Mouse (Mus musculus) E14TG2a.4 (cell line): ENCODE measurements around the gene Wdpcp.
"Not testable (repeated sequence)": the region's sequence is repeated elsewhere in the genome, so short reads cannot be mapped to it uniquely, and the experiment has no call there.

Source experiments
- H3K27me3 ChIP-seq: 2 replicates; pipeline ENCODE4 v1.6.1; 2014; ENCODE audit warnings: low read length, control low read depth; ENCODE audit not compliant: insufficient read depth
- H3K36me3 ChIP-seq: 2 replicates; pipeline ENCODE4 v1.6.1; 2014; ENCODE audit warnings: low read length, control low read depth; ENCODE audit not compliant: insufficient read depth
- H3K4me1 ChIP-seq: replicated peaks from 2 replicates; pipeline ENCODE4 v1.6.1; 2014; ENCODE audit warnings: low read depth, low read length, control low read depth
- H3K4me3 ChIP-seq: replicated peaks from 2 replicates; pipeline ENCODE4 v1.5.1; 2014; ENCODE audit warnings: mild to moderate bottlenecking, low read length
- H3K9me3 ChIP-seq: 2 replicates; pipeline ENCODE4 v1.6.1; 2014; ENCODE audit warnings: low read length, control low read depth
- CTCF ChIP-seq: conservative IDR thresholded peaks from 2 replicates; pipeline ENCODE4 v1.5.1; 2014; ENCODE audit warnings: low read length
- NANOG ChIP-seq: IDR thresholded peaks from 2 replicates; pipeline ENCODE4 v1.6.1; 2014; ENCODE audit warnings: borderline replicate concordance, low read length, mixed read lengths
- POU5F1 ChIP-seq: IDR thresholded peaks from 2 replicates; pipeline ENCODE4 v1.6.1; 2014; ENCODE audit warnings: low read length, borderline replicate concordance

Gene Wdpcp

DNA sequence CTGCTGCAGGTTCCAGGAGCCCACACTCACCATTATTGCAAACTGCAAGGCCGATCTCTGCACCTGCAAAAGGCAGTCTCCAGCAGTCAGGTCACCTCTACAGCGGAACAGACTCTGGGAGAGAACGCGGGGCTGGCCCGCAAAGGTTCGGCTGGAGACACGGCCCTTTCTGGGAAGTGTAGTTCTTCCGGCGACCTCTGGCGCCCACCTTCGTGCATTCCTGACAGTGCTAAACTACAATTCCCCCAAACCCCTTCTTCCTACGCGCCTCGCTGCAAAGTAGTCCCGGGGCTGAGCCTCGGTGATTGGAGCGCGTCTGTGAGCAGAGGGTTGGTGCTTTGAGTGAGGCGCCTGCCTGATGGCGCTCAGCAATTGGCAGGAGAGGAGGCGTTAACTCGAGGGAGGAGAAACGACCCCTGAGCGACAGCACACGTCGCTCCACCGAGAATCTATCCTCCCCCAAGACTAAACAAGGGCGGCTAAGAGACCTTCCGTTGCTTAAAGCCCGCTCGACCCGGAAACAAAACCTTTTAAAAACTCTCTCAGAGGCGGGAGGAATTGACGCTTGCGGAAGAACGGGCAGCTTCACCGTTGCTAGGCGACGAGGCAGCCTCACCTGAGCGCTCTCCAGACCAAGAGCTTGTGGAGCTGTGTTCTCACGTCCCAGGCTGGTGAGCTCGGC is at the start of gene Wdpcp, which contains the start of gene Mdh1:
TSS of gene Wdpcp (plus strand) at position 536 of the 682 bp plus-strand sequence.
TSS of gene Mdh1 (minus strand) at position 668 of the 682 bp plus-strand sequence.
- TF ChIP-seq POU5F1 (no peak), NANOG (no peak), CTCF (no peak)
- H3K4me3 ChIP-seq: peak within 1 kb of the TSS; percentile 95
- H3K36me3 ChIP-seq: peaks cover 2% of the 10 kb centered on the region
- H3K27me3 ChIP-seq: no peaks in the 10 kb centered on the region; the same call in 1 of the 2 replicates
- H3K4me1 ChIP-seq: peaks cover 28% of the 10 kb centered on the region
- H3K9me3 ChIP-seq: no peaks in the 10 kb centered on the region

- Histone ChIP-seq H3K27me3 (no peaks in the 10 kb centered on the region), H3K4me3 (no peak overlapping the region), H3K4me1 (no peaks in the 10 kb centered on the region), H3K9me3 (no peaks in the 10 kb centered on the region), H3K36me3 (no peaks in the 10 kb centered on the region)
- TF ChIP-seq NANOG (no peak), POU5F1 (no peak), CTCF (no peak)
Measured at GRCm38 (mm10) chr11:21528676-21529394, 43.2 kb upstream of the Wdpcp start.

DNA sequence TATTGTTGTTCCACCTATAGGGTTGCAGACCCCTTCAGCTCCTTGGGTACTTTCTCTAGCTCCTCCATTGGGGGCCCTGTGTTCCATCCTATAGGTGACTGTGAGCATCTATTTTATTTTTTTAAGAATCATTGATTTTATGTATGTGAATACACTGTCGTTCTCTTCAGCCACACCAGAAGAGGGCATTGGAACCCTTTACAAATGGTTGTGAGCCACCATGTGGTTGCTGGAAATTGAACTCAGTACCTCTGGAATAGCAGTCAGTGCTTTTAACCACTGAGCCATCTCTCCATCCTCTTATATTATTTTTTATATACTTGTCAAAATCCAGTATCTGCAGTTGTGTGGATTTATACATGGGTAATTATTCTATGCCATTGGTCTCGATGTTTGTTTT is 41.2 kb upstream of the Wdpcp start:
- not testable (repeated sequence) for H3K4me1 ChIP-seq, H3K27me3 ChIP-seq, H3K4me3 ChIP-seq, H3K36me3 ChIP-seq, H3K9me3 ChIP-seq

GRCm38 (mm10) chr11:21540072-21540471 is 32.0 kb upstream of the Wdpcp start:
- Histone ChIP-seq H3K9me3 (no peaks in the 10 kb centered on the region), H3K27me3 (no peaks in the 10 kb centered on the region), H3K36me3 (no peaks in the 10 kb centered on the region), H3K4me1 (no peaks in the 10 kb centered on the region), H3K4me3 (no peak overlapping the region)
- no peak for TF ChIP-seq NANOG
- TF ChIP-seq POU5F1: no peak

DNA sequence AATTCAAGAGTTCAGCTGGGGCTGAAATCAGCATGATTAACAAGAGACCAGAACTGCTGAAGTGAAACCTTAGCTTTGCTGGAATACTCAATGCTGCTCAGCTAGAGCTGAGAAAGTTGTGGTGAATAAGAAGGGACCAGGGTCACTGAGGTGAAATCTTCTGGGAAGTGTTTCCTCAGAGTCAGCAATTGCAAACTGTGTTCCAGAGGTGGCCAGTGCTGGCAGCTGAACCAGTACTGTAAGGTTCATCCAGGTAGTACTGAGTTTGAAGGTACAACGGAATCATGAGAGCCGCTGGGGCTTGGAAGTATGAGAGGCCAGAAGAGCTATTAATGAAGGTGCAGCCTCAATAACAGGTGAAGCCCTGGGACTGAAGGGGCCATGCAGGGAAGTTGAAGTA is 31.4 kb upstream of the Wdpcp start:
- no peaks in the 10 kb centered on the region for H3K27me3 ChIP-seq
- H3K4me1 ChIP-seq: no peaks in the 10 kb centered on the region
- H3K9me3 ChIP-seq: no peaks in the 10 kb centered on the region
- no peak overlapping the region for H3K4me3 ChIP-seq
- no peaks in the 10 kb centered on the region for H3K36me3 ChIP-seq
- TF ChIP-seq NANOG (no peak), CTCF (no peak), POU5F1 (no peak)

DNA sequence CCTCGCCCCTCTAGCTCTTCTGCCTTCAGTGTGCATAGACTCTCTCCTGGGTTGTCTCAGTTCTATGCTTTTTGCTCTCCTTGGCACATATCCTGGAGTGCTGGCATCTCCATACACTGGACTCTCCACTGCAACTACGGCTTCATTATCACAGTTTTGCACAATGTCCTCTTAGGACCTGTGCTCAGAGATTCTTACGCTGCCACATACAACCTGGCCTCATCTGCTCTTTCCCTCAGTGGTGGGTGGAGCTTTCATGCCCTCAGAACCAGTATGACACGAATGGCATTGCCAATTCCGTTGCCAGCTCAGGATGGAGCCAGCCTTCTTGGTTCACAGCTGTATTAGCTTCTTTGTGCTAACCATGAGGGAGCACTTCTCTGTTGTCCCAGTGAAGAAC is 29.3 kb upstream of the Wdpcp start:
- H3K36me3 ChIP-seq: no peaks in the 10 kb centered on the region
- H3K27me3 ChIP-seq: no peaks in the 10 kb centered on the region
- H3K4me1 ChIP-seq: no peaks in the 10 kb centered on the region
- H3K4me3 ChIP-seq: no peak overlapping the region
- TF ChIP-seq POU5F1 (no peak), NANOG (no peak), CTCF (no peak)
- H3K9me3 ChIP-seq: no peaks in the 10 kb centered on the region

- H3K27me3 ChIP-seq: no peaks in the 10 kb centered on the region
- H3K4me1 ChIP-seq: no peaks in the 10 kb centered on the region
- no peaks in the 10 kb centered on the region for H3K9me3 ChIP-seq
- no peaks in the 10 kb centered on the region for H3K36me3 ChIP-seq
- no peak for TF ChIP-seq NANOG
- no peak for TF ChIP-seq CTCF
- no peak for TF ChIP-seq POU5F1
- no peak overlapping the region for H3K4me3 ChIP-seq
Measured at GRCm38 (mm10) chr11:21545021-21545420, 27.0 kb upstream of the Wdpcp start.

GRCm38 (mm10) chr11:21545951-21546350 is 26.1 kb upstream of the Wdpcp start:
- Histone ChIP-seq H3K27me3 (no peaks in the 10 kb centered on the region), H3K36me3 (no peaks in the 10 kb centered on the region), H3K9me3 (no peaks in the 10 kb centered on the region), H3K4me1 (no peaks in the 10 kb centered on the region), H3K4me3 (no peak overlapping the region)
- TF ChIP-seq NANOG (no peak), POU5F1 (no peak), CTCF (no peak)

DNA sequence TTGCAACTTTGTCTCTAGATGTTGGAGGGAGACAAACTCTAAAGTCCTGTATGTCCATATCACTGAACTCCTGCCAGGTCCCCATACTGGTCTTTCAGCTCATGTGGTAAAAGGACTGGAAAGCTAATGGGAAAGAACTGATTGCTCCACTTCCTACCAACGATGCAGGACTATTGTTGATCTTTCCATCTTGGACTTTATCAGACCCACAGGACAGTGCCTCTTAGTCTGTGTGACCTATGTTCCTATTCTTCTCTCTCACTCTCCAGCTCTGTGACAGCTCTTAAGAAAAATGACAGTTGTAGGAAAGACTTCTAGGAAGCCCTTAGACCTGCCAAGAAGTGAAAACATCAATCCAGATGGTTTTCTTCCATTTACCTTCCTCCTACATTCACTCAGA is 25.4 kb upstream of the Wdpcp start:
- H3K9me3 ChIP-seq: no peaks in the 10 kb centered on the region
- H3K36me3 ChIP-seq: no peaks in the 10 kb centered on the region
- H3K4me1 ChIP-seq: no peaks in the 10 kb centered on the region
- TF ChIP-seq NANOG: no peak
- no peak for TF ChIP-seq POU5F1
- TF ChIP-seq CTCF: no peak
- no peak overlapping the region for H3K4me3 ChIP-seq
- no peaks in the 10 kb centered on the region for H3K27me3 ChIP-seq
